Mouse (Mus musculus): ENCODE measurements around the gene Zp3. TPM values are rescaled to one million over a fixed set of nuclear protein-coding genes. Genes with fewer than 3 reads are reported as not detected.
A peak's percentile ranks its signal among the peaks of the same experiment; 100 is the strongest.

The Zp3 gene
- polyA plus RNA-seq, 1 experiment from 2014 or later: not detected

DNA sequence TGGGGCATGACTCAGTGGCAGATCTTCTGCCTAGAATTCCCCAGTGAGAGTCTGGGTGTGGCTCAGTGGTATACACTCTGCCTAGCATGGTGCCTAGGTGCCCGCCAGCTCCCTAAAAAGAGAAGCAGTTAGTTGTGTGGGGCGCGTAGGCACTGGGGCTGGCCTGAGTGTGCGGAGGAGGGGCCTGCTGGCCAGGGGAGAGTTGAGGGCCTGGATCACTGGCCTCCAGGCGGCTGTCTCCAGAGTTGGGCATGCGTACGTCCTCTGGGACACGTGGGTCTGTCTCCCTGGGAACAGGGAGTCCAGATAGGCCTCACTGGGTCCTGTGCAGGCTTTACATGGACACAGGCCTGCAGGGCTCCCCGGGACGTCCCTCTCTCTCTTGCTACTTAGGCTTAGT, 35.0 kb downstream of the Zp3 start:
- 80% methylated on average over 10 of the region's 10 CpGs for WGBS
- peak overlapping the region; percentile 95 for H3K27ac ChIP-seq (replicated peaks)
- H3K9me3 ChIP-seq (ENCODE audit: control insufficient read depth, low read length): no peaks in the 10 kb centered on the region
- no peaks in the 10 kb centered on the region; the same call in 1 of the 2 replicates for H3K4me1 ChIP-seq (replicated peaks; ENCODE audit: control insufficient read depth, insufficient read depth)
- no peak overlapping the region for H3K4me2 ChIP-seq (replicated peaks; ENCODE audit: low read depth)
- H3K9ac ChIP-seq (ENCODE audit: low read length): no peak overlapping the region
- DNase-seq (ENCODE audit: low spot score): no peak
- ATAC-seq (ENCODE audit: low FRiP score, low TSS enrichment): no peak
- peaks cover 2% of the 10 kb centered on the region; the same call in 1 of the 2 replicates for H3K36me3 ChIP-seq (ENCODE audit: control insufficient read depth, insufficient read depth, low read length)
- H3K4me3 ChIP-seq (ENCODE audit: low read depth, low read length): no peak overlapping the region
- no peaks in the 10 kb centered on the region for H3K27me3 ChIP-seq (ENCODE audit: control insufficient read depth, insufficient read depth, low read length)
- TF ChIP-seq EP300 (optimal IDR thresholded peaks at IDR 0.05) (no peak), CTCF (IDR thresholded peaks at IDR 0.05; ENCODE audit: low read depth) (no peak)

DNA sequence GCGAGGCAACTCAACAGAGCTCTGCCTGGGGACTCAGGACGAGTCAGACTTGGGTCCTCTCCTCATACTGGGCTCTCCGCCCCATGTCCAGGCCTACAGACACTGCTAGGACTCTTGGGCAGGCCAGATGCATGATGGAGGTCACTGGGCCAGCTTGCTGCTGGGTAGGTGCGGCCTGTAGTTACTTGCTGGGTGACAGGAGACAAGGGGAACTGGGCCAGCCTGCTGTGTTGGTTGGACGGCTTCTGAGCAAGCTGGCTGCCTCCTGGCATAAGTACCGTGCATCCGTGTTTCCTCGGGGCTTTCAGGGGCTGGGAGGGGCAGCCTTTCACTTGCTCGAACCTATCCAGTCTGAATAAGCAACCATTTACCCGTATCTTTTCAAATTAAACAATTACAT, 35.7 kb downstream of the Zp3 start:
- H3K27me3 ChIP-seq (ENCODE audit: control insufficient read depth, insufficient read depth, low read length): no peaks in the 10 kb centered on the region
- H3K4me3 ChIP-seq (ENCODE audit: low read depth, low read length): no peak overlapping the region
- 50% methylated on average over 10 of the region's 10 CpGs for WGBS
- no peaks in the 10 kb centered on the region; the same call in 1 of the 2 replicates for H3K36me3 ChIP-seq (ENCODE audit: control insufficient read depth, insufficient read depth, low read length)
- peak overlapping the region; percentile 95 for H3K27ac ChIP-seq (replicated peaks)
- no peaks in the 10 kb centered on the region for H3K9me3 ChIP-seq (ENCODE audit: control insufficient read depth, low read length)
- DNase-seq (ENCODE audit: low spot score): peak; percentile 71
- peak; percentile 63 for ATAC-seq (ENCODE audit: low FRiP score, low TSS enrichment)
- H3K9ac ChIP-seq (ENCODE audit: low read length): no peak overlapping the region
- H3K4me2 ChIP-seq (replicated peaks; ENCODE audit: low read depth): no peak overlapping the region
- no peaks in the 10 kb centered on the region; the same call in 1 of the 2 replicates for H3K4me1 ChIP-seq (replicated peaks; ENCODE audit: control insufficient read depth, insufficient read depth)
- TF ChIP-seq CTCF (IDR thresholded peaks at IDR 0.05; ENCODE audit: low read depth): no peak
- no peak for TF ChIP-seq EP300 (optimal IDR thresholded peaks at IDR 0.05)

DNA sequence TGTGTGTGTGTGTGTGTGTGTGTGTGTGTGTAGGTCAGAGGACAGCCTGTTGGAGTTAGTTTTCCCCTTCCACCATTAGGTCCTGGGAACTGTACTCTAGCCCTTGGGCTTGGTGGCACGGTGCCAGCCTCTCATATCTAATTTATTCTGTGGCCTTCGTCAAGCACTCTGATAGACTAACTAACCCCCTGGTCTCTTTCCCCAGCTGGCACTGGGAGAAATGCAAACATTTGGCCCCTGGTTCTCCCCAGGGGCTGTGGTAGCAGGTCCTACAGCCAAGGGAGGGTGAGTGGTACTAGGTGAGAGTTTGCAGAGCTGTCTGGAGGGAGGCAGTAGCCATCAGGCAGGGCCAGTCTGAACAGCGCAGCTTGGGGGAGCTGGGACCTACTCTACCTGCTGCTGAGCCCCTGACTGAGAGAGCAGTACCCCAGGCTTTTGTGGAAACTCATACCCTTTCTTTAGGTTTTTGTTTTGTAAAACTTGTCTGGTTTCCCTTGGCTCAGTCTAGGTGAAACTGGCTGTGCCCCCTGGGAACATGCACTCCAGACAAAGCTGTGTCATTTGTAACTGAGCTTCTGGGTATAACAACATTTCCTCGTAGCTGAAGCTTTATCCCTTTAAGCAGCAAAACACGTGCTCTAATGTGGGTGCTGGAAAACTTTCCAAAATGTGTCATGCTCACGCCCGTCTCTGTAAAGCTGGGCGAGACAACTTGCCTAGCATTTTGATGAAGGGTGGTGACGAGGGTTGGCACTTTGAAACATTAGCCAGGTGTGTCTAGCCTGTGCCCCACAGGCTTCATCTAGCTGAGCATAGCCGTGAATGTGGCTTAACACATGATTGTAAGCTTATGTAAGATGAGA, 36.3 kb downstream of the Zp3 start:
- ATAC-seq (ENCODE audit: low FRiP score, low TSS enrichment) (peak; percentile 82), DNase-seq (ENCODE audit: low spot score) (peak; percentile 79)
- Histone ChIP-seq H3K36me3 (ENCODE audit: control insufficient read depth, insufficient read depth, low read length) (no peaks in the 10 kb centered on the region; the same call in 1 of the 2 replicates), H3K9ac (ENCODE audit: low read length) (peak overlapping the region; percentile 45; the same call in 1 of the 2 replicates), H3K27ac (replicated peaks) (peak overlapping the region; percentile 95), H3K9me3 (ENCODE audit: control insufficient read depth, low read length) (no peaks in the 10 kb centered on the region), H3K27me3 (ENCODE audit: control insufficient read depth, insufficient read depth, low read length) (no peaks in the 10 kb centered on the region), H3K4me2 (replicated peaks; ENCODE audit: low read depth) (no peak overlapping the region), H3K4me1 (replicated peaks; ENCODE audit: control insufficient read depth, insufficient read depth) (no peaks in the 10 kb centered on the region; the same call in 1 of the 2 replicates), H3K4me3 (ENCODE audit: low read depth, low read length) (no peak overlapping the region)
- 47% methylated on average over 10 of the region's 10 CpGs for WGBS
- TF ChIP-seq EP300 (optimal IDR thresholded peaks at IDR 0.05): no peak
- TF ChIP-seq CTCF (IDR thresholded peaks at IDR 0.05; ENCODE audit: low read depth): no peak

DNA sequence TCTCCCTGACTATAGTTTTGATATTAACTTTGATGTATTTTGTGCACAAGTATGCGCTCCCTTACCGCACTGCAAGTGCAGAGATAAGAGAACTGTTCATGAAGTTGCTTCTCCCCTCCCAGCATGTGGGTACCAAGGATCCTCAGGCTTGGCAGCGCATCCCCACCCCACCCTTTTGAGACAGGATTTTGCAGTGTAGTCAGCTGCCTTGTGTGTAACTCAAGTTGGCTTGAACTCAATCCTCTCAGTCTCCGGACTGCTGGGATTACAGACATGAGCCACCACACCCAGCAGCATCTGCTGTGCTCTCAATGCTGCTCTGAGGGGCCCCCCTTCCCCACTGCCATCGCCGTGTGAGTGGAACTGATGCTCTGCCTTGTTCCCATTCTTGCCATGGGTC, 37.4 kb downstream of the Zp3 start:
- 53% methylated on average over 6 of the region's 6 CpGs for WGBS
- Histone ChIP-seq H3K27ac (replicated peaks) (peak overlapping the region; percentile 95), H3K4me1 (replicated peaks; ENCODE audit: control insufficient read depth, insufficient read depth) (no peaks in the 10 kb centered on the region; the same call in 1 of the 2 replicates), H3K27me3 (ENCODE audit: control insufficient read depth, insufficient read depth, low read length) (no peaks in the 10 kb centered on the region), H3K36me3 (ENCODE audit: control insufficient read depth, insufficient read depth, low read length) (no peaks in the 10 kb centered on the region; the same call in 1 of the 2 replicates), H3K9ac (ENCODE audit: low read length) (no peak overlapping the region), H3K9me3 (ENCODE audit: control insufficient read depth, low read length) (no peaks in the 10 kb centered on the region), H3K4me3 (ENCODE audit: low read depth, low read length) (no peak overlapping the region), H3K4me2 (replicated peaks; ENCODE audit: low read depth) (no peak overlapping the region)
- no peak for ATAC-seq (ENCODE audit: low FRiP score, low TSS enrichment)
- no peak for DNase-seq (ENCODE audit: low spot score)
- TF ChIP-seq EP300 (optimal IDR thresholded peaks at IDR 0.05): no peak
- TF ChIP-seq CTCF (IDR thresholded peaks at IDR 0.05; ENCODE audit: low read depth): no peak

DNA sequence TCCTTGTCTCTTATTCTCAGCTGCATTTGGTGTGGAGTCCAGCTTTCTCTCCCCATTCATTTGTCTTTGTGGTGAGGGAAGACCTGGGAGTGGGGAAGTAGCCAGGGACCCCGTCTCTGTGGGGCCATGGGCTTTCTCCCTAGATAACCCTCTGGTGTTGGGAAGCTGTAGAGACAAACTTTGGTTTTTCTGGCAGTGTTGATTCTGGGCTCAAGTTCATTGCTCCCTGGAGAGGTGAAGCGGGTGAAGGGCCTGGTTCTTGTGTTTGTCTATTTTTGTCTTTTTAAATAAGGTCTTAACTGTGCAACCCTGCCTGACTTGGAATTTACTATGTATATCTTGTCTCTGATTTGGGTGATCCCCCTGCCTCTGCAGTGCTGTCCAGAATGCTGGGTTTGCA, 38.8 kb downstream of the Zp3 start:
- no peak for ATAC-seq (ENCODE audit: low FRiP score, low TSS enrichment)
- WGBS: 62% methylated on average over 2 of the region's 2 CpGs
- TF ChIP-seq EP300 (optimal IDR thresholded peaks at IDR 0.05) (no peak), CTCF (IDR thresholded peaks at IDR 0.05; ENCODE audit: low read depth) (no peak)

DNA sequence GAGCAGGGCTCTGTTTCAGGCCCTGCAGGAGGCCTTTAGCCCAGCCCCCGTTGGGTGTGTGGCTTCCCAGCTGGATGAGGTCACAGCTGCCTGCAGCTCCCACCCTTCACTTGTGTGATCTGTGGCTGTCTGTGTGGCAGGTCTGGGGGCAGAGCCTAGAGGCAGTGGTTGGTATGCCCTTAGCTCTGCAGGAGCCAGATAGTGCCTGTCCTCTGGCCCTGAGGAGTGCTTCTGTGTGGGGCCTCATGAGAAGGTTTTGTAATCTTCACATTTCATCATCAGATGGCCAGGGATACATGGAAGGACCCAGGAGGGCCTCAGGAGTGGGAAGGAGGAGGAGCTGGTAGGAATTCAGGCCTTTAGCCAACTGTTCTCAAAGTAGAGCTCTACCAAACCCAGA, 40.0 kb downstream of the Zp3 start:
- TF ChIP-seq EP300 (optimal IDR thresholded peaks at IDR 0.05) (no peak), CTCF (IDR thresholded peaks at IDR 0.05; ENCODE audit: low read depth) (no peak)
- H3K27me3 ChIP-seq (ENCODE audit: control insufficient read depth, insufficient read depth, low read length): no peaks in the 10 kb centered on the region
- no peak overlapping the region for H3K9ac ChIP-seq (ENCODE audit: low read length)
- DNase-seq (ENCODE audit: low spot score) (no peak), ATAC-seq (ENCODE audit: low FRiP score, low TSS enrichment) (0 out of 2 replicates have a peak, but pooled peaks have one; percentile 4)
- no peaks in the 10 kb centered on the region; the same call in 1 of the 2 replicates for H3K4me1 ChIP-seq (replicated peaks; ENCODE audit: control insufficient read depth, insufficient read depth)
- H3K27ac ChIP-seq (replicated peaks): peak overlapping the region; percentile 45; the same call in 1 of the 2 replicates
- H3K9me3 ChIP-seq (ENCODE audit: control insufficient read depth, low read length): no peaks in the 10 kb centered on the region
- no peak overlapping the region for H3K4me3 ChIP-seq (ENCODE audit: low read depth, low read length)
- H3K4me2 ChIP-seq (replicated peaks; ENCODE audit: low read depth): no peak overlapping the region
- 28% methylated on average over 1 of the region's 1 CpGs for WGBS
- H3K36me3 ChIP-seq (ENCODE audit: control insufficient read depth, insufficient read depth, low read length): no peaks in the 10 kb centered on the region

More for the DNA sequence above, 38.8 kb downstream of the Zp3 start:
- Histone ChIP-seq H3K4me3 (ENCODE audit: low read depth, low read length) (no peak overlapping the region), H3K9me3 (ENCODE audit: control insufficient read depth, low read length) (no peaks in the 10 kb centered on the region), H3K9ac (ENCODE audit: low read length) (no peak overlapping the region), H3K27ac (replicated peaks) (no peak overlapping the region), H3K4me1 (replicated peaks; ENCODE audit: control insufficient read depth, insufficient read depth) (no peaks in the 10 kb centered on the region; the same call in 1 of the 2 replicates), H3K4me2 (replicated peaks; ENCODE audit: low read depth) (no peak overlapping the region), H3K36me3 (ENCODE audit: control insufficient read depth, insufficient read depth, low read length) (no peaks in the 10 kb centered on the region), H3K27me3 (ENCODE audit: control insufficient read depth, insufficient read depth, low read length) (no peaks in the 10 kb centered on the region)
- no peak for DNase-seq (ENCODE audit: low spot score)
